Mouse (Mus musculus) lung, adult 2 months (tissue): ENCODE results near the gene Gm5089. TPM values are rescaled to one million over a fixed set of nuclear protein-coding genes. Genes with fewer than 3 reads are reported as not detected.
"Not testable (repeated sequence)": the region's sequence is repeated elsewhere in the genome, so short reads cannot be mapped to it uniquely, and the experiment has no call there.

Experiments
- DNase-seq: peaks from one replicate; pipeline ENCODE4 v3.0.0; 2022
- H3K4me1 ChIP-seq: fragments of 200-500 bp; 2 replicates; pipeline ENCODE4 v1.6.1; 2011; ENCODE audit warnings: low read length; ENCODE audit not compliant: control insufficient read depth, insufficient read depth
- H3K4me3 ChIP-seq: fragments of 200-500 bp; replicated peaks from 2 replicates; pipeline ENCODE3; 2011; ENCODE audit warnings: low read depth, mild to moderate bottlenecking, control low read depth, low read length; ENCODE audit errors: extremely low read depth
- CTCF ChIP-seq: fragments of 200-500 bp; IDR thresholded peaks from 2 replicates; pipeline ENCODE4 v1.5.1; 2011; ENCODE audit warnings: mild to moderate bottlenecking, low read length, control low read depth; ENCODE audit not compliant: insufficient read depth
- POLR2A ChIP-seq: fragments of 200-500 bp; IDR thresholded peaks from 2 replicates; pipeline ENCODE4 v1.6.1; 2011; ENCODE audit warnings: low read depth, mild to moderate bottlenecking, control low read depth, low read length, borderline replicate concordance; ENCODE audit errors: extremely low read depth
- WGBS: fragments of 180-500 bp; shearing (Covaris S2); methylation state at CpG from one replicate; pipeline ENCODE4 v1.1.7; 2018; 5-methylcytosine and 5-hydroxymethylcytosine counted together
- polyA plus RNA-seq: library from polyadenylated mRNA; depleted of rRNA; stranded (reverse); fragments of >200 nt; gene quantifications from 2 replicates; pipeline ENCODE4 v1.2.3, GENCODE M21; 2012

Gene Gm5089
- polyA plus RNA-seq, 1 experiment = not detected

GRCm38 (mm10) chr14:122465931-122466490 is 15.1 kb upstream of the Gm5089 start:
- H3K4me3 ChIP-seq = no peak overlapping the region
- DNase-seq = no peak
- 27% methylated on average over 13 of the region's 13 CpGs for WGBS

GRCm38 (mm10) chr14:122464763-122465741 is 14.1 kb upstream of the Gm5089 start, which contains the start of gene Zic5:
Gene Zic5 (minus strand): TSS chr14:122465677.
- Histone ChIP-seq H3K4me1 (peaks cover 5% of the 10 kb centered on the region; the same call in 1 of the 2 replicates), H3K4me3 (no peak within 1 kb of the TSS)
- no peak for DNase-seq
- 3% methylated on average over 60 of the region's 62 CpGs for WGBS
- TF ChIP-seq POLR2A = no peak
- TF ChIP-seq CTCF = no peak

More at GRCm38 (mm10) chr14:122465931-122466490, 15.1 kb upstream of the Gm5089 start:
- TF ChIP-seq POLR2A (no peak), CTCF (no peak)
- H3K4me1 ChIP-seq = peaks cover 5% of the 10 kb centered on the region; the same call in 1 of the 2 replicates

GRCm38 (mm10) chr14:122464351-122464762 is 13.4 kb upstream of the Gm5089 start:
- WGBS = under 1% methylated on average over 62 of the region's 62 CpGs
- TF ChIP-seq CTCF = no peak
- TF ChIP-seq POLR2A = no peak
- DNase-seq = no peak
- Histone ChIP-seq H3K4me3 (no peak overlapping the region), H3K4me1 (peaks cover 5% of the 10 kb centered on the region; the same call in 1 of the 2 replicates)

GRCm38 (mm10) chr14:122463734-122464341 is 12.9 kb upstream of the Gm5089 start:
- DNase-seq, H3K4me1 ChIP-seq: not testable (repeated sequence)
- 1% methylated on average over 58 of the region's 58 CpGs for WGBS
- H3K4me3 ChIP-seq = peak overlapping the region; percentile 9

GRCm38 (mm10) chr14:122463080-122463691 is 12.3 kb upstream of the Gm5089 start:
- DNase-seq = no peak
- TF ChIP-seq CTCF (no peak), POLR2A (no peak)
- Histone ChIP-seq H3K4me3 (no peak overlapping the region), H3K4me1 (peaks cover 5% of the 10 kb centered on the region; the same call in 1 of the 2 replicates)
- WGBS = 6% methylated on average over 40 of the region's 40 CpGs

- DNase-seq = no peak
- Histone ChIP-seq H3K4me3 (no peak overlapping the region), H3K4me1 (peaks cover 5% of the 10 kb centered on the region; the same call in 1 of the 2 replicates)
- no peak for TF ChIP-seq CTCF
- TF ChIP-seq POLR2A = no peak
- 46% methylated on average over 17 of the region's 17 CpGs for WGBS
Measured at GRCm38 (mm10) chr14:122462689-122463079, 11.8 kb upstream of the Gm5089 start.

GRCm38 (mm10) chr14:122461966-122462365 is 11.1 kb upstream of the Gm5089 start:
- TF ChIP-seq CTCF = no peak
- TF ChIP-seq POLR2A = no peak
- DNase-seq = no peak
- Histone ChIP-seq H3K4me1 (peaks cover 5% of the 10 kb centered on the region; the same call in 1 of the 2 replicates), H3K4me3 (no peak overlapping the region)
- 43% methylated on average over 9 of the region's 9 CpGs for WGBS

GRCm38 (mm10) chr14:122461500-122461899 is 10.6 kb upstream of the Gm5089 start:
- no peak for DNase-seq
- 73% methylated on average over 3 of the region's 3 CpGs for WGBS
- no peak overlapping the region for H3K4me3 ChIP-seq
- peaks cover 5% of the 10 kb centered on the region; the same call in 1 of the 2 replicates for H3K4me1 ChIP-seq
- no peak for TF ChIP-seq CTCF
- TF ChIP-seq POLR2A = no peak

GRCm38 (mm10) chr14:122460226-122460625 is 9.3 kb upstream of the Gm5089 start:
- TF ChIP-seq POLR2A (no peak), CTCF (no peak)
- H3K4me1 ChIP-seq = peaks cover 2% of the 10 kb centered on the region; the same call in 1 of the 2 replicates
- no peak overlapping the region for H3K4me3 ChIP-seq
- DNase-seq = no peak
- 59% methylated on average over 5 of the region's 5 CpGs for WGBS
